Mouse (Mus musculus) liver, embryonic 16.5 days (tissue): Measurements from ENCODE around the gene Asf1b. TPM values are rescaled to one million over a fixed set of nuclear protein-coding genes. Genes with fewer than 3 reads are reported as not detected.

Experiments used
- ATAC-seq: fragments of 200-750 bp; cut with Nextera tagmentation; 2 replicates; pipeline ENCODE4 v1.8.0; 2017; ENCODE audit warnings: low read depth, mild to moderate bottlenecking, moderate number of reproducible peaks, moderate library complexity
- H3K27ac ChIP-seq: fragments of 300-500 bp; sonication (generic); 2 replicates; pipeline ENCODE4 v1.5.1; 2014; ENCODE audit warnings: mild to moderate bottlenecking, low read length
- H3K27me3 ChIP-seq: fragments of 300-500 bp; sonication (generic); 2 replicates; pipeline ENCODE4 v1.6.1; 2014; ENCODE audit warnings: low read depth, low read length, mixed read lengths; ENCODE audit not compliant: control insufficient read depth, insufficient read depth
- H3K36me3 ChIP-seq: fragments of 300-500 bp; sonication (generic); 2 replicates; pipeline ENCODE4 v1.6.1; 2014; ENCODE audit warnings: mild to moderate bottlenecking; ENCODE audit not compliant: control insufficient read depth, insufficient read depth
- H3K4me1 ChIP-seq: fragments of 300-500 bp; sonication (generic); 2 replicates; pipeline ENCODE4 v1.6.1; 2014; ENCODE audit warnings: low read depth, low read length, mixed read lengths; ENCODE audit not compliant: control insufficient read depth
- H3K4me2 ChIP-seq: fragments of 300-500 bp; sonication (generic); 2 replicates; pipeline ENCODE4 v1.6.1; 2014; ENCODE audit warnings: low read depth, low read length, mixed read lengths
- H3K4me3 ChIP-seq: fragments of 300-500 bp; sonication (generic); 2 replicates; pipeline ENCODE4 v1.5.1; 2014; ENCODE audit warnings: low read depth, mild to moderate bottlenecking, low read length
- H3K9ac ChIP-seq: fragments of 300-500 bp; sonication (generic); 2 replicates; pipeline ENCODE4 v1.6.1; 2014; ENCODE audit warnings: low read depth, low read length
- H3K9me3 ChIP-seq: fragments of 300-500 bp; sonication (generic); replicated peaks from 2 replicates; pipeline ENCODE4 v1.6.1; 2016; ENCODE audit warnings: low read length; ENCODE audit not compliant: control insufficient read depth
- WGBS: fragments of 180-500 bp; shearing (Covaris S2); extraction: QIAGEN DNeasy Blood & Tissue Kit; methylation state at CpG from one replicate; pipeline ENCODE4 v1.1.7; 2014; ENCODE audit not compliant: insufficient replicate concordance; 5-methylcytosine and 5-hydroxymethylcytosine counted together
- polyA plus RNA-seq: library from polyadenylated mRNA; unstranded; fragments of >200 nt; fragmentation: Nextera tagmentation; extraction: Ambion mirVana; gene quantifications from 2 replicates; pipeline ENCODE4 v1.2.1, GENCODE M21; 2015

Gene Asf1b
- polyA plus RNA-seq, 1 experiment from 2014 or later: 110 TPM

- H3K9me3 ChIP-seq: no peaks in the 10 kb centered on the region
- no peak for ATAC-seq
- peak overlapping the region; percentile 87 for H3K9ac ChIP-seq
- WGBS: 31% methylated on average over 12 of the region's 12 CpGs
- peak overlapping the region; percentile 93 for H3K4me2 ChIP-seq
- H3K4me1 ChIP-seq: peaks cover 53% of the 10 kb centered on the region
- peak overlapping the region; percentile 88 for H3K4me3 ChIP-seq
- H3K27ac ChIP-seq: peak overlapping the region; percentile 86
- peaks cover 21% of the 10 kb centered on the region for H3K36me3 ChIP-seq
- H3K27me3 ChIP-seq: no peaks in the 10 kb centered on the region
Observed at GRCm38 (mm10) chr8:83995973-83996372, 40.7 kb downstream of the Asf1b start.

- Histone ChIP-seq H3K9ac (peak overlapping the region; percentile 90), H3K27me3 (no peaks in the 10 kb centered on the region), H3K9me3 (no peaks in the 10 kb centered on the region), H3K36me3 (peaks cover 27% of the 10 kb centered on the region), H3K27ac (peak overlapping the region; percentile 86), H3K4me1 (peaks cover 50% of the 10 kb centered on the region), H3K4me2 (peak overlapping the region; percentile 93), H3K4me3 (peak overlapping the region; percentile 88)
- WGBS: under 1% methylated on average over 55 of the region's 103 CpGs
- peak; percentile 86 for ATAC-seq
Observed at GRCm38 (mm10) chr8:83996567-83997505, 41.5 kb downstream of the Asf1b start.

GRCm38 (mm10) chr8:83997511-83998141 is 42.3 kb downstream of the Asf1b start, which contains the start of gene Samd1:
TSS of gene Samd1 (plus strand) at chr8:83997672.
- Histone ChIP-seq H3K36me3 (peaks cover 28% of the 10 kb centered on the region), H3K4me3 (peak within 1 kb of the TSS; percentile 88), H3K27me3 (no peaks in the 10 kb centered on the region), H3K27ac (peak within 1 kb of the TSS; percentile 86), H3K9me3 (no peaks in the 10 kb centered on the region), H3K4me2 (peak within 1 kb of the TSS; percentile 93), H3K9ac (peak within 1 kb of the TSS; percentile 90), H3K4me1 (peaks cover 42% of the 10 kb centered on the region)
- ATAC-seq: peak; percentile 5
- WGBS: 0% methylated on average over 73 of the region's 112 CpGs

- peak; percentile 5 for ATAC-seq
- 1% methylated on average over 79 of the region's 92 CpGs for WGBS
- peak overlapping the region; percentile 92 for H3K4me2 ChIP-seq
- H3K27ac ChIP-seq: peak overlapping the region; percentile 81
- H3K4me1 ChIP-seq: peaks cover 41% of the 10 kb centered on the region
- H3K4me3 ChIP-seq: peak overlapping the region; percentile 88
- H3K9ac ChIP-seq: peak overlapping the region; percentile 90
- H3K27me3 ChIP-seq: no peaks in the 10 kb centered on the region
- H3K36me3 ChIP-seq: peaks cover 28% of the 10 kb centered on the region
- no peaks in the 10 kb centered on the region for H3K9me3 ChIP-seq
Observed at GRCm38 (mm10) chr8:83998231-83999056, 43.1 kb downstream of the Asf1b start.

DNA sequence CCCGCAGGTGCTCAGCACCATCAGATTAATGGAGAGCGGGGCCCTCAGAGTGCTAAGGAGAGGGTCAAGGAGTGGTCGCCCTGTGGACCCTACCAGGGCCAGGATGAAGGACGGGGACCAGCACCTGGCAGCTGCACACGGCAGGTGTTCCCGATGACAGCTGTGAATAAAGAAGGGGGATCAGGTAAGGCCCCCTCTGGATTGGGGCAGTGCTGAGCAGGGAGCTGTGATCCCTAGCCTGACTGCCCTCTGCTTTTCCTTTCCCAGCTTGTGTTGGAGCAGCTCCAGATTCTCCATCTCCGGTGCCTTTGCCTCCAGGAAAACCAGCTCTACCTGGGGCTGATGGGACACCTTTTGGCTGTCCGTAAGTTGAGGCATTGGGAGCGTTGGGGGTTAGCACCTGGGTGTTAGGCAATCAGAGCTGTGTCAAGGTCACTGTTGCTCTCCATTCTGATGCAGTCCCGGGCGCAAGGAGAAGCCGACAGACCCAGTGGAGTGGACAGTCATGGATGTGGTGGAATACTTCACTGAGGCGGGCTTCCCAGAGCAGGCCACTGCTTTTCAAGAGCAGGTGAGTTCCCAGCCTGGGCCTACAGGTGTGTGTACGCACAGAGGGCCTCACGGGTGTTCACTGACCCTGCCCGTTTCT is 43.9 kb downstream of the Asf1b start:
- 69% methylated on average over 16 of the region's 16 CpGs for WGBS
- H3K36me3 ChIP-seq: peaks cover 28% of the 10 kb centered on the region
- H3K4me2 ChIP-seq: peak overlapping the region; percentile 92
- peak overlapping the region; percentile 90 for H3K9ac ChIP-seq
- H3K27ac ChIP-seq: no peak overlapping the region
- no peaks in the 10 kb centered on the region for H3K27me3 ChIP-seq
- H3K4me3 ChIP-seq: peak overlapping the region; percentile 88
- peaks cover 40% of the 10 kb centered on the region for H3K4me1 ChIP-seq
- ATAC-seq: no peak
- no peaks in the 10 kb centered on the region for H3K9me3 ChIP-seq

GRCm38 (mm10) chr8:83999825-84000224 is 44.5 kb downstream of the Asf1b start:
- no peaks in the 10 kb centered on the region for H3K9me3 ChIP-seq
- H3K4me3 ChIP-seq: no peak overlapping the region
- peaks cover 41% of the 10 kb centered on the region for H3K4me1 ChIP-seq
- no peak overlapping the region for H3K27ac ChIP-seq
- H3K9ac ChIP-seq: no peak overlapping the region
- H3K36me3 ChIP-seq: peaks cover 28% of the 10 kb centered on the region
- 86% methylated on average over 2 of the region's 2 CpGs for WGBS
- no peak overlapping the region for H3K4me2 ChIP-seq
- ATAC-seq: no peak
- H3K27me3 ChIP-seq: no peaks in the 10 kb centered on the region

GRCm38 (mm10) chr8:84001281-84002000 is 46.1 kb downstream of the Asf1b start, which contains the start of gene 1700067K01Rik:
TSS of gene 1700067K01Rik (plus strand) at chr8:84001502.
- Histone ChIP-seq H3K4me2 (no peak within 1 kb of the TSS), H3K4me1 (peaks cover 38% of the 10 kb centered on the region), H3K27ac (no peak within 1 kb of the TSS), H3K4me3 (no peak within 1 kb of the TSS), H3K9me3 (no peaks in the 10 kb centered on the region), H3K36me3 (peaks cover 28% of the 10 kb centered on the region), H3K27me3 (no peaks in the 10 kb centered on the region), H3K9ac (no peak within 1 kb of the TSS)
- 80% methylated on average over 61 of the region's 61 CpGs for WGBS
- ATAC-seq: no peak
